Mouse (Mus musculus) thymus, postnatal 10 days (tissue): ENCODE measurements around the gene Slamf9.
A peak's percentile ranks its signal among the peaks of the same experiment; 100 is the strongest.

Experiments
- DNase-seq, 2 experiments: peaks; one replicate each; pipeline ENCODE4 v3.0.0; 2021; ENCODE audit warnings: low spot score in 2 of 2

Gene Slamf9

GRCm38 (mm10) chr1:172489585-172490250 lies 14.6 kb downstream of the Slamf9 start:
- no peak for DNase-seq

- DNase-seq, result peak; percentile 60 to 80
These were observed 15.1 kb downstream of the Slamf9 start for GRCm38 (mm10) chr1:172490261-172490661.

GRCm38 (mm10) chr1:172492047-172492446 lies 16.9 kb downstream of the Slamf9 start:
- DNase-seq, result no peak

- DNase-seq, result no peak
These were observed 18.4 kb downstream of the Slamf9 start for GRCm38 (mm10) chr1:172493516-172493915.

- no peak for DNase-seq
These were observed 20.9 kb downstream of the Slamf9 start for GRCm38 (mm10) chr1:172496030-172496429.

GRCm38 (mm10) chr1:172497428-172497827 lies 22.3 kb downstream of the Slamf9 start:
- DNase-seq, result no peak

GRCm38 (mm10) chr1:172499765-172500441 lies 24.7 kb downstream of the Slamf9 start, which contains the start of gene Tagln2:
TSS of gene Tagln2 (plus strand) at chr1:172500047.
- DNase-seq, result peak; percentile 40 to 46

- DNase-seq, result peak in 1 of 2 experiments; percentile 31
These were observed 25.6 kb downstream of the Slamf9 start for GRCm38 (mm10) chr1:172500451-172501370.

GRCm38 (mm10) chr1:172501371-172502144 lies 26.4 kb downstream of the Slamf9 start:
- DNase-seq, result peak; percentile 57 to 58

GRCm38 (mm10) chr1:172502145-172503110 lies 27.3 kb downstream of the Slamf9 start:
- DNase-seq, result no peak

GRCm38 (mm10) chr1:172503111-172503997 lies 28.2 kb downstream of the Slamf9 start:
- no peak for DNase-seq

- DNase-seq, result no peak
These were observed 29.6 kb downstream of the Slamf9 start for GRCm38 (mm10) chr1:172504756-172505155.

GRCm38 (mm10) chr1:172507001-172507400 lies 31.8 kb downstream of the Slamf9 start:
- DNase-seq, result no peak

- no peak for DNase-seq
These were observed 32.5 kb downstream of the Slamf9 start for GRCm38 (mm10) chr1:172507701-172508100.

GRCm38 (mm10) chr1:172508172-172508571 lies 33.0 kb downstream of the Slamf9 start:
- DNase-seq, result no peak

GRCm38 (mm10) chr1:172509235-172509634 lies 34.1 kb downstream of the Slamf9 start:
- no peak for DNase-seq

- DNase-seq, result no peak
These were observed 34.8 kb downstream of the Slamf9 start for GRCm38 (mm10) chr1:172509983-172510382.

GRCm38 (mm10) chr1:172510421-172510972 lies 35.3 kb downstream of the Slamf9 start:
- DNase-seq, result no peak

- DNase-seq, result peak; percentile 67 to 69
These were observed 37.8 kb downstream of the Slamf9 start for GRCm38 (mm10) chr1:172512962-172513361.
